Mouse (Mus musculus): ENCODE data around the gene Gorasp1.

Gene Gorasp1

GRCm38 (mm10) chr9:119972582-119972981, 35.2 kb upstream of the Gorasp1 start:
- no peak for DNase-seq (ENCODE audit: low read depth, low spot score)

GRCm38 (mm10) chr9:119972166-119972565, 34.8 kb upstream of the Gorasp1 start:
- no peak for DNase-seq (ENCODE audit: low read depth, low spot score)

GRCm38 (mm10) chr9:119970763-119971656, 33.6 kb upstream of the Gorasp1 start:
- no peak for DNase-seq (ENCODE audit: low read depth, low spot score)

- DNase-seq (ENCODE audit: low read depth, low spot score) = peak; percentile 59
These were observed 32.9 kb upstream of the Gorasp1 start for GRCm38 (mm10) chr9:119970221-119970620.

- DNase-seq (ENCODE audit: low read depth, low spot score) = no peak
These were observed 32.4 kb upstream of the Gorasp1 start for GRCm38 (mm10) chr9:119969811-119970210.

GRCm38 (mm10) chr9:119966221-119966910, 29.0 kb upstream of the Gorasp1 start:
- no peak for DNase-seq (ENCODE audit: low read depth, low spot score)

GRCm38 (mm10) chr9:119965186-119965585, 27.8 kb upstream of the Gorasp1 start:
- no peak for DNase-seq (ENCODE audit: low read depth, low spot score)

GRCm38 (mm10) chr9:119964206-119964605, 26.8 kb upstream of the Gorasp1 start:
- no peak for DNase-seq (ENCODE audit: low read depth, low spot score)

GRCm38 (mm10) chr9:119962987-119963667, 25.8 kb upstream of the Gorasp1 start:
- peak; percentile 88 for DNase-seq (ENCODE audit: low read depth, low spot score)

GRCm38 (mm10) chr9:119962216-119962615, 24.9 kb upstream of the Gorasp1 start:
- no peak for DNase-seq (ENCODE audit: low read depth, low spot score)

- DNase-seq (ENCODE audit: low read depth, low spot score) = peak; percentile 37
These were observed 21.5 kb upstream of the Gorasp1 start for GRCm38 (mm10) chr9:119958835-119959234.

GRCm38 (mm10) chr9:119951388-119951787, 14.0 kb upstream of the Gorasp1 start:
- DNase-seq (ENCODE audit: low read depth, low spot score) = no peak

- DNase-seq (ENCODE audit: low read depth, low spot score) = no peak
These were observed 13.1 kb upstream of the Gorasp1 start for GRCm38 (mm10) chr9:119950434-119950833.

- DNase-seq (ENCODE audit: low read depth, low spot score) = no peak
These were observed 11.4 kb upstream of the Gorasp1 start for GRCm38 (mm10) chr9:119948804-119949203.

GRCm38 (mm10) chr9:119945173-119945900, 8.0 kb upstream of the Gorasp1 start:
- DNase-seq (ENCODE audit: low read depth, low spot score) = peak; percentile 80

- DNase-seq (ENCODE audit: low read depth, low spot score) = no peak
These were observed 6.0 kb upstream of the Gorasp1 start for GRCm38 (mm10) chr9:119943326-119943725.

GRCm38 (mm10) chr9:119941861-119942260, 4.5 kb upstream of the Gorasp1 start:
- DNase-seq (ENCODE audit: low read depth, low spot score) = no peak

GRCm38 (mm10) chr9:119941407-119941806, 4.0 kb upstream of the Gorasp1 start:
- DNase-seq (ENCODE audit: low read depth, low spot score) = no peak

GRCm38 (mm10) chr9:119939646-119940045, 2.3 kb upstream of the Gorasp1 start:
- DNase-seq (ENCODE audit: low read depth, low spot score) = no peak

GRCm38 (mm10) chr9:119938496-119938895, 1.1 kb upstream of the Gorasp1 start:
- no peak for DNase-seq (ENCODE audit: low read depth, low spot score)

GRCm38 (mm10) chr9:119933675-119934074, 3.7 kb downstream of the Gorasp1 start:
- no peak for DNase-seq (ENCODE audit: low read depth, low spot score)
